Mouse (Mus musculus) adrenal gland, postnatal 25 days (tissue): ENCODE results near the gene Sos2. TPM values are rescaled to one million over a fixed set of nuclear protein-coding genes. Genes with fewer than 3 reads are reported as not detected.

Experiments
- DNase-seq: peaks from one replicate; pipeline ENCODE4 v3.0.0; 2021; ENCODE audit warnings: mixed read lengths
- microRNA-seq, 2 experiments: library from miRNA; unstranded; fragments of <30 nt; microRNA quantifications; one replicate each; pipeline ENCODE4 v1.2.0; 2021
- total RNA-seq: library from RNA; stranded (reverse); gene quantifications from 2 replicates; pipeline ENCODE4 v1.2.3, GENCODE M21; 2021

The Sos2 gene
- total RNA-seq, 1 experiment from 2014 or later = 51.2 TPM

GRCm38 (mm10) chr12:69569926-69570325, 111.7 kb downstream of the Sos2 start:
- no peak for DNase-seq

- no peak for DNase-seq
Observed at GRCm38 (mm10) chr12:69568266-69568665, 113.4 kb downstream of the Sos2 start.

GRCm38 (mm10) chr12:69561006-69561405, 120.6 kb downstream of the Sos2 start:
- DNase-seq = peak; percentile 31

GRCm38 (mm10) chr12:69556221-69556861, 125.3 kb downstream of the Sos2 start:
- DNase-seq = peak; percentile 29

- no peak for DNase-seq
Observed at GRCm38 (mm10) chr12:69545456-69546178, 136.0 kb downstream of the Sos2 start.

GRCm38 (mm10) chr12:69544994-69545393, 136.7 kb downstream of the Sos2 start:
- DNase-seq = no peak

- DNase-seq = no peak
Observed at GRCm38 (mm10) chr12:69544562-69544961, 137.1 kb downstream of the Sos2 start.

- no peak for DNase-seq
Observed at GRCm38 (mm10) chr12:69542376-69542775, 139.3 kb downstream of the Sos2 start.

GRCm38 (mm10) chr12:69541663-69542062, 140.0 kb downstream of the Sos2 start:
- DNase-seq = no peak

GRCm38 (mm10) chr12:69539353-69539752, 142.3 kb downstream of the Sos2 start:
- no peak for DNase-seq

- DNase-seq = no peak
Observed at GRCm38 (mm10) chr12:69538362-69538950, 143.2 kb downstream of the Sos2 start.

- DNase-seq = no peak
Observed at GRCm38 (mm10) chr12:69537675-69538361, 143.8 kb downstream of the Sos2 start.

GRCm38 (mm10) chr12:69537243-69537674, 144.4 kb downstream of the Sos2 start:
- peak; percentile 41 for DNase-seq

GRCm38 (mm10) chr12:69536616-69537242, 144.9 kb downstream of the Sos2 start:
- DNase-seq = no peak

Small RNA genes lying within 50 kb of the gene (microRNA-seq; reads per million reads assigned to microRNA genes)
- 0 reads per million in 2 experiments for gene Gm23018

Other genes starting within 250 kb of the Sos2 start
- 12.1 and 21.3 TPM in 2 replicates for gene Vcpkmt, start 98.8 kb downstream of the Sos2 start, total RNA-seq
- gene L2hgdh, start 43.0 kb upstream of the Sos2 start, total RNA-seq = 17.0 and 24.9 TPM in 2 replicates
- gene Atp5s, start 43.1 kb upstream of the Sos2 start, total RNA-seq = 14.4 and 15.6 TPM in 2 replicates
- 1.5 and 2.4 TPM in 2 replicates for gene Cdkl1, start 109.4 kb upstream of the Sos2 start, total RNA-seq
- gene Atl1, start 210.8 kb upstream of the Sos2 start, total RNA-seq = 6.3 and 8.0 TPM in 2 replicates
- 35.4 and 37.4 TPM in 2 replicates for gene Map4k5, start 211.3 kb upstream of the Sos2 start, total RNA-seq